Mouse (Mus musculus): ENCODE measurements around the gene Rpl5. TPM values are rescaled to one million over a fixed set of nuclear protein-coding genes. Genes with fewer than 3 reads are reported as not detected.

Rpl5 gene
- 48.8 and 51.9 TPM in 2 replicates for polyA plus RNA-seq (2015; fragmentation: Nextera tagmentation; extraction: Ambion mirVana)

- DNase-seq (peak; percentile 90), ATAC-seq (ENCODE audit: low read depth) (peak; percentile 95)
- Histone ChIP-seq H3K4me1 (replicated peaks) (peaks cover 35% of the 10 kb centered on the region), H3K36me3 (peaks cover 36% of the 10 kb centered on the region), H3K27ac (peak within 1 kb of the TSS; percentile 81), H3K9me3 (replicated peaks) (no peaks in the 10 kb centered on the region), H3K4me2 (peak within 1 kb of the TSS; percentile 77), H3K4me3 (replicated peaks) (peak within 1 kb of the TSS; percentile 99), H3K27me3 (peaks cover 5% of the 10 kb centered on the region), H3K9ac (peak within 1 kb of the TSS; percentile 97)
- WGBS (ENCODE audit: insufficient replicate concordance) = 3% methylated on average over 66 of the region's 66 CpGs
Measured at GRCm38 (mm10) chr5:107900206-107901013, at the start of gene Rpl5. Gene Rpl5, plus strand, starts transcription at chr5:107900502.

- H3K4me1 ChIP-seq (replicated peaks) = peaks cover 49% of the 10 kb centered on the region
- peak; percentile 33 for ATAC-seq (ENCODE audit: low read depth)
Measured at GRCm38 (mm10) chr5:107853807-107854206, 46.5 kb upstream of the Rpl5 start.

GRCm38 (mm10) chr5:107854556-107854955 is 45.7 kb upstream of the Rpl5 start:
- Histone ChIP-seq H3K9me3 (replicated peaks) (no peaks in the 10 kb centered on the region), H3K4me2 (no peak overlapping the region), H3K36me3 (peaks cover 27% of the 10 kb centered on the region), H3K27me3 (no peaks in the 10 kb centered on the region), H3K4me3 (replicated peaks) (no peak overlapping the region), H3K9ac (no peak overlapping the region), H3K27ac (no peak overlapping the region), H3K4me1 (replicated peaks) (peaks cover 49% of the 10 kb centered on the region)
- ATAC-seq (ENCODE audit: low read depth) = no peak
- no peak for DNase-seq
- WGBS (ENCODE audit: insufficient replicate concordance) = 28% methylated on average over 3 of the region's 3 CpGs

More at GRCm38 (mm10) chr5:107853807-107854206, 46.5 kb upstream of the Rpl5 start:
- Histone ChIP-seq H3K9me3 (replicated peaks) (no peaks in the 10 kb centered on the region), H3K36me3 (peaks cover 33% of the 10 kb centered on the region), H3K4me3 (replicated peaks) (no peak overlapping the region), H3K27me3 (no peaks in the 10 kb centered on the region), H3K9ac (no peak overlapping the region; the same call in 1 of the 2 replicates), H3K27ac (peak overlapping the region; percentile 4; the same call in 1 of the 2 replicates), H3K4me2 (no peak overlapping the region)
- 34% methylated on average over 6 of the region's 6 CpGs for WGBS (ENCODE audit: insufficient replicate concordance)
- DNase-seq = no peak

- WGBS (ENCODE audit: insufficient replicate concordance) = 23% methylated on average over 2 of the region's 2 CpGs
- no peak for ATAC-seq (ENCODE audit: low read depth)
- no peak overlapping the region for H3K9ac ChIP-seq
- peaks cover 53% of the 10 kb centered on the region for H3K4me1 ChIP-seq (replicated peaks)
- H3K9me3 ChIP-seq (replicated peaks) = no peaks in the 10 kb centered on the region
- peaks cover 17% of the 10 kb centered on the region for H3K36me3 ChIP-seq
- H3K4me3 ChIP-seq (replicated peaks) = no peak overlapping the region
- no peaks in the 10 kb centered on the region for H3K27me3 ChIP-seq
- no peak overlapping the region for H3K4me2 ChIP-seq
- DNase-seq = no peak
- H3K27ac ChIP-seq = no peak overlapping the region
Measured at GRCm38 (mm10) chr5:107855546-107855945, 44.8 kb upstream of the Rpl5 start.

- 48% methylated on average over 2 of the region's 2 CpGs for WGBS (ENCODE audit: insufficient replicate concordance)
- no peak for DNase-seq
- Histone ChIP-seq H3K4me3 (replicated peaks) (no peak overlapping the region), H3K9me3 (replicated peaks) (no peaks in the 10 kb centered on the region), H3K27me3 (no peaks in the 10 kb centered on the region), H3K4me1 (replicated peaks) (peaks cover 45% of the 10 kb centered on the region), H3K36me3 (peaks cover 19% of the 10 kb centered on the region), H3K4me2 (no peak overlapping the region), H3K27ac (no peak overlapping the region), H3K9ac (no peak overlapping the region)
- no peak for ATAC-seq (ENCODE audit: low read depth)
Measured at GRCm38 (mm10) chr5:107858963-107859362, 41.3 kb upstream of the Rpl5 start.

- WGBS (ENCODE audit: insufficient replicate concordance) = 82% methylated on average over 3 of the region's 3 CpGs
- H3K9ac ChIP-seq = no peak overlapping the region
- H3K27me3 ChIP-seq = no peaks in the 10 kb centered on the region
- no peak overlapping the region for H3K4me3 ChIP-seq (replicated peaks)
- no peaks in the 10 kb centered on the region for H3K9me3 ChIP-seq (replicated peaks)
- DNase-seq (no peak), ATAC-seq (ENCODE audit: low read depth) (no peak)
- no peak overlapping the region; the same call in 1 of the 2 replicates for H3K27ac ChIP-seq
- H3K4me1 ChIP-seq (replicated peaks) = peaks cover 61% of the 10 kb centered on the region
- peaks cover 17% of the 10 kb centered on the region for H3K36me3 ChIP-seq
- H3K4me2 ChIP-seq = no peak overlapping the region
Measured at GRCm38 (mm10) chr5:107863971-107864370, 36.3 kb upstream of the Rpl5 start.

- Histone ChIP-seq H3K4me3 (replicated peaks) (peak overlapping the region; percentile 96), H3K9me3 (replicated peaks) (no peaks in the 10 kb centered on the region), H3K4me1 (replicated peaks) (peaks cover 76% of the 10 kb centered on the region), H3K27ac (peak overlapping the region; percentile 95), H3K27me3 (no peaks in the 10 kb centered on the region), H3K9ac (peak overlapping the region; percentile 99), H3K36me3 (peaks cover 23% of the 10 kb centered on the region), H3K4me2 (peak overlapping the region; percentile 91)
- ATAC-seq (ENCODE audit: low read depth) (peak; percentile 34), DNase-seq (peak; percentile 49)
- WGBS (ENCODE audit: insufficient replicate concordance) = 1% methylated on average over 2 of the region's 2 CpGs
Measured at GRCm38 (mm10) chr5:107866127-107867126, 33.9 kb upstream of the Rpl5 start.

GRCm38 (mm10) chr5:107867970-107868904 is 32.1 kb upstream of the Rpl5 start:
- Histone ChIP-seq H3K9me3 (replicated peaks) (no peaks in the 10 kb centered on the region), H3K4me2 (peak overlapping the region; percentile 91), H3K4me1 (replicated peaks) (peaks cover 83% of the 10 kb centered on the region), H3K27me3 (no peaks in the 10 kb centered on the region), H3K36me3 (peaks cover 26% of the 10 kb centered on the region), H3K27ac (peak overlapping the region; percentile 95), H3K9ac (peak overlapping the region; percentile 99), H3K4me3 (replicated peaks) (peak overlapping the region; percentile 96)
- DNase-seq (peak; percentile 53), ATAC-seq (ENCODE audit: low read depth) (peak; percentile 50)
- WGBS (ENCODE audit: insufficient replicate concordance) = under 1% methylated on average over 81 of the region's 82 CpGs

GRCm38 (mm10) chr5:107868905-107869424 is 31.3 kb upstream of the Rpl5 start:
- DNase-seq (peak; percentile 87), ATAC-seq (ENCODE audit: low read depth) (peak; percentile 94)
- under 1% methylated on average over 58 of the region's 58 CpGs for WGBS (ENCODE audit: insufficient replicate concordance)
- peaks cover 85% of the 10 kb centered on the region for H3K4me1 ChIP-seq (replicated peaks)
- H3K4me2 ChIP-seq = peak overlapping the region; percentile 91
- H3K9ac ChIP-seq = peak overlapping the region; percentile 99
- no peaks in the 10 kb centered on the region for H3K27me3 ChIP-seq
- peaks cover 23% of the 10 kb centered on the region for H3K36me3 ChIP-seq
- no peaks in the 10 kb centered on the region for H3K9me3 ChIP-seq (replicated peaks)
- H3K27ac ChIP-seq = peak overlapping the region; percentile 94
- H3K4me3 ChIP-seq (replicated peaks) = peak overlapping the region; percentile 96

- peak overlapping the region; percentile 54 for H3K9ac ChIP-seq
- WGBS (ENCODE audit: insufficient replicate concordance) = 47% methylated on average over 2 of the region's 2 CpGs
- peak overlapping the region; percentile 96 for H3K4me3 ChIP-seq (replicated peaks)
- peak overlapping the region; percentile 66 for H3K27ac ChIP-seq
- DNase-seq (no peak), ATAC-seq (ENCODE audit: low read depth) (no peak)
- peaks cover 77% of the 10 kb centered on the region for H3K4me1 ChIP-seq (replicated peaks)
- H3K9me3 ChIP-seq (replicated peaks) = no peaks in the 10 kb centered on the region
- no peaks in the 10 kb centered on the region for H3K27me3 ChIP-seq
- H3K4me2 ChIP-seq = peak overlapping the region; percentile 91
- peaks cover 23% of the 10 kb centered on the region for H3K36me3 ChIP-seq
Measured at GRCm38 (mm10) chr5:107869701-107870100, 30.6 kb upstream of the Rpl5 start.
